Mouse (Mus musculus): ENCODE data around the gene Rrp15. TPM values are rescaled to one million over a fixed set of nuclear protein-coding genes. Genes with fewer than 3 reads are reported as not detected.

The Rrp15 gene
- polyA plus RNA-seq, 1 experiment from 2014 or later: 62.7 TPM

DNA sequence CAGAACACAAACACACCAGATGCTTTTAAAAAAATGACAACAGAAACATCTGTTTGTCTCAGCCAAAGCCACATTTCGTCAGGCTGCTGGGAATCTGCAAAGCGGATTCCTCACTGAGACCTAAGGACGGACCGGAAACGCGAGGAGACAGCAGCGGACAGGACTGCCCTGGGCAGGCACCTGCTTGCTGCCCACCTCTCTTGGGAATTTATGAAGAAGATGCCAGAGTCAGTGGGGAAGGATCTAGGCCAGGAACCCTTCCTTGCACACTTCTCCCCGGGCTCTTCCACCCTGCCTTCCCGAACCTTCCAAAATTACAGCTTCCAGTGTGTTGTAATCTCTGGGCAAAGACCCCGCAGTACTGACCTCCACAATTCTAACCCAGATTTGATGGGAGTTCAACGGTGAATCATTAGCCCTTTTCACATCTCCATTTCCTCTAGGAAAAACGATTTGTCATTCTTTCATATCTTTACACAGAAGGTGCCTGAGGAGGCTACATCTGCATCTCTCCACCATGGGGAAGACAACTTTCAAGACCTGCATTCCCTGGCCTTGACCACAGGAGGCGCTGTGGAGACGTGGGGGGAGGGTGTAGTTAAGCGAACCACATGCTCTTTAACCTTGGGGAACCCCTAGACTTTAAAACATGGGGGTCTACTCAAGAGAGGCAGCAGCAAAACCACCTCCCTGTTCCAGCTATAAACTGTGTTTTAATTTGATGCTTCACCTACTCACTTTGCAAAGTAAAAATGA, 50.4 kb downstream of the Rrp15 start:
- 70% methylated on average over 15 of the region's 15 CpGs for WGBS
- no peak overlapping the region for H3K4me3 ChIP-seq (replicated peaks)
- no peaks in the 10 kb centered on the region for H3K27me3 ChIP-seq
- no peak for ATAC-seq (ENCODE audit: insufficient number of reproducible peaks, low FRiP score, low TSS enrichment, low read depth)
- H3K36me3 ChIP-seq: no peaks in the 10 kb centered on the region
- no peak overlapping the region for H3K4me2 ChIP-seq (replicated peaks)
- H3K27ac ChIP-seq (replicated peaks): no peak overlapping the region
- H3K4me1 ChIP-seq: peaks cover 49% of the 10 kb centered on the region
- H3K9me3 ChIP-seq (replicated peaks): no peaks in the 10 kb centered on the region
- no peak overlapping the region for H3K9ac ChIP-seq

DNA sequence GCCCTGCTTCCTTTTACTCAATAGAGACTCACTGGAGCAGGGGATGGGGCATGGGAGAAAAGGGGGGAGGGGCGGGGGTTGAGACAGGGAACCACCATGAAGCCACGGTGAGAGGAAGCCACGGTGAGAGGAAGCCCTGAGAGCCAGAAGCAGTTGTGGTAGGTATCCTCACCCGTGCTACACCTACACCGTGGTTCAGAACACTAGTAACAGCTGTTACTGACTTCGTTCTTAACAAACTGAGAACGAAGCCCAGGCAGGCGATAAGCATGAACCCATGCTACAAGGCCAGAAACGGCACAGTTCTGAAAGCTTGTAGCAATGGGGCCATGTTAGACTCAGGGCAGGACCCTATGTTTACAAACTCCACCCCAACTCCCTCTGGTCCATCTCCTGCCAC, 52.9 kb downstream of the Rrp15 start:
- Histone ChIP-seq H3K4me2 (replicated peaks) (no peak overlapping the region), H3K27ac (replicated peaks) (peak overlapping the region; percentile 77), H3K4me3 (replicated peaks) (no peak overlapping the region), H3K9ac (no peak overlapping the region), H3K9me3 (replicated peaks) (no peaks in the 10 kb centered on the region), H3K36me3 (no peaks in the 10 kb centered on the region), H3K27me3 (no peaks in the 10 kb centered on the region), H3K4me1 (peaks cover 49% of the 10 kb centered on the region)
- 76% methylated on average over 9 of the region's 9 CpGs for WGBS
- no peak for ATAC-seq (ENCODE audit: insufficient number of reproducible peaks, low FRiP score, low TSS enrichment, low read depth)

DNA sequence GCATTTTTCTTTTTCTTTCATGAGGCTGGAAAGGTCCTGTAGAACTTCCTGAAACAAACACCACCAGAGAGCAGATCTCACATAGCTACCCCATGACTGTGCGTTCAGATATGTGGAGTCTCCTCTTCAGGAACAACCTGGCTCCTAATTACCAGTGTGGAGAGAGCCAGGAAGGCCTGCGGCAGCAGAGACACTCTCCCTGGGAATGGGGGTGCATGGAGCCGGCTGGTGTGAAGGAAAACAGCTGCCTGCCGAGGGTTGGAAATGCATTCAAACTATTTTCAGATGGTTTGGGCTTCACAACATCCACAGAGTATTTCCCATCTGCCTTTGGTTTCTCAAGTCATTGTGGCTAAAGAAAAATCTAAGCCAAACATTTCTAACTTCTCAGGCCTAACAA, 53.8 kb downstream of the Rrp15 start:
- H3K4me1 ChIP-seq: peaks cover 50% of the 10 kb centered on the region
- no peaks in the 10 kb centered on the region for H3K36me3 ChIP-seq
- H3K4me3 ChIP-seq (replicated peaks): no peak overlapping the region
- peak overlapping the region; percentile 77 for H3K27ac ChIP-seq (replicated peaks)
- no peaks in the 10 kb centered on the region for H3K27me3 ChIP-seq
- WGBS: 16% methylated on average over 4 of the region's 4 CpGs
- no peak overlapping the region for H3K9ac ChIP-seq
- no peaks in the 10 kb centered on the region for H3K9me3 ChIP-seq (replicated peaks)
- H3K4me2 ChIP-seq (replicated peaks): no peak overlapping the region
- 0 out of 2 replicates have a peak, but pooled peaks have one; percentile 58 for ATAC-seq (ENCODE audit: insufficient number of reproducible peaks, low FRiP score, low TSS enrichment, low read depth)

DNA sequence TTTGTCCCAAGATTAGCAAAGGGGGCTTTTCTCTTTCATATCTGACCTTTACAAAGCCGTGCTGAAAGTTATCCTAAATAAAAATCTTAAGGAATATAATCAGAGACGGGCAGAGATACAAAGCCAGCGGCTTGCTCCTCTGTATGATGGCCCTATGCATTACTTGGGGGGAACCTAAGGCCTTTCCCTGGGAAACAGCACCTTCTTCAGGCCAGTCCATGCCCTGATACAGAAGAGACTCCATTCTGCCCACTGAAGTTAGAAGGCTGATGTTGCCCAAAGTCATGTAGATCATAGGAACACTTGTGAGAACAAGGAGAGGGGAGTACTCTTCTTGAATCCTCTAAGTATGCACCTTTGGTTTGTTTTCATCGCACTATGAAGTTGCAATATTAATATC, 56.8 kb downstream of the Rrp15 start:
- Histone ChIP-seq H3K36me3 (no peaks in the 10 kb centered on the region), H3K27ac (replicated peaks) (no peak overlapping the region), H3K4me1 (peaks cover 46% of the 10 kb centered on the region), H3K9me3 (replicated peaks) (no peaks in the 10 kb centered on the region), H3K27me3 (no peaks in the 10 kb centered on the region), H3K4me2 (replicated peaks) (no peak overlapping the region), H3K4me3 (replicated peaks) (no peak overlapping the region), H3K9ac (no peak overlapping the region)
- no peak for ATAC-seq (ENCODE audit: insufficient number of reproducible peaks, low FRiP score, low TSS enrichment, low read depth)
- WGBS: 91% methylated on average over 4 of the region's 4 CpGs

DNA sequence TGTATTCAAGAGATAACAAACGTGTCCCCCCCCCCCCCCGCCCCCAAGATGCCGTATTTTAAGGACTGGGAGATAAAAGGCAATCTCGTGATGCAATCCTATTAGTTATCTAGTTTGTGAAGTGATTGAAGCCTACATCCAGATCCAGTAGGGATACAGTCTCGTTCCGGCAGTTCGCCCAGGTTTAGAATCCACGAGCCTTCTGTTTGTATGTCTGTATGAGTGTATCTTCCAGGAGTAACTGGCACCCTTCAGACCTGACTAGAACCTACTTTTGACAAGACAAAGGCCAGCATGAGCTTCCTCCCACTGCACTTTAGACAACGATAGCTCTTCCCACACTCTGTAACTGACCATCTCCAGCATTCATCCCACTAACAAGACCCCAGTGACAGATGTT, 57.5 kb downstream of the Rrp15 start:
- Histone ChIP-seq H3K4me1 (peaks cover 46% of the 10 kb centered on the region), H3K27ac (replicated peaks) (no peak overlapping the region), H3K4me2 (replicated peaks) (no peak overlapping the region), H3K36me3 (no peaks in the 10 kb centered on the region), H3K9ac (no peak overlapping the region), H3K4me3 (replicated peaks) (no peak overlapping the region), H3K9me3 (replicated peaks) (no peaks in the 10 kb centered on the region), H3K27me3 (no peaks in the 10 kb centered on the region)
- WGBS: 86% methylated on average over 9 of the region's 9 CpGs
- no peak for ATAC-seq (ENCODE audit: insufficient number of reproducible peaks, low FRiP score, low TSS enrichment, low read depth)

DNA sequence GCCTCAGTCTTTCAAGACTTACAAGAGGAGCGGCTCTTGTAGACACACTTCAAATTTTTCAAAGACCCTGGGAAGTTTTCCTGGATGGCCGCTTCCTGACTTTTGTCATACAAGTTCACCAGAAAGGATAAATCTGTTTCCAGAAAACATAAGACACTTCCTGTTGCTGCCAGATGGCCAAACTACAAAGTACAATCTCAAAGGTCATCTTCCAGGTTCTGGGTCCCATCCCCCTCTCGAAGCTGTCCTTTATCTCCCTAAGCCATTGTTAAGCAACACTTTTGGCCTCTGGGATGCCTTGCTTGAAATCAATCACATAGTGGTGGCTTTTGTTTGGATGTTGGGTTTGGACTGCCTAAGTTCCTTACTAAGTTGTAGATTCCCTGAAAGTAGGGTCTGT, 65.1 kb downstream of the Rrp15 start:
- Histone ChIP-seq H3K9ac (no peak overlapping the region), H3K9me3 (replicated peaks) (no peaks in the 10 kb centered on the region), H3K36me3 (peaks cover 3% of the 10 kb centered on the region; the same call in 1 of the 2 replicates), H3K4me3 (replicated peaks) (no peak overlapping the region), H3K4me1 (peaks cover 22% of the 10 kb centered on the region), H3K27me3 (no peaks in the 10 kb centered on the region), H3K27ac (replicated peaks) (no peak overlapping the region), H3K4me2 (replicated peaks) (no peak overlapping the region)
- WGBS: 91% methylated on average over 3 of the region's 3 CpGs
- ATAC-seq (ENCODE audit: insufficient number of reproducible peaks, low FRiP score, low TSS enrichment, low read depth): no peak

DNA sequence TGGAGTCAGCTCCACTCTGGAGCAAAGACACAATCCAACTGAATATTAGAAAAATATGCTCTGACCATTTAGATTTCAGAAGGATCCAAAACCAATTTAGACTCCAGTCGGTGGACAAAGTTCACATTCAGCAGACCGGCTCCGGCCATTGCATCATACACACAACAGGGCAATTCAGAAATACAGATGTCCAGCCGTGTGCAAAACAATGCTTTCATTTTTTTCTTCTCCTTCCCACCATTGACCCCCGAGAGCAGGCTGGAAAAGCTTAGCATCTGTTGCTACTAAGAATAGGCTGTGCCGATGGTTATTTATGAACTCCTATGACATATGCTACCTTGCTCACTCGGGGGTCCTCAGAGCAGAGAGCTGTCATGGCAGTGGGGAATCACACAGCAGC, 66.6 kb downstream of the Rrp15 start:
- H3K4me2 ChIP-seq (replicated peaks): no peak overlapping the region
- WGBS: 31% methylated on average over 7 of the region's 7 CpGs
- H3K9ac ChIP-seq: no peak overlapping the region
- peaks cover 3% of the 10 kb centered on the region; the same call in 1 of the 2 replicates for H3K36me3 ChIP-seq
- H3K27ac ChIP-seq (replicated peaks): peak overlapping the region; percentile 39; the same call in 1 of the 2 replicates
- no peaks in the 10 kb centered on the region for H3K27me3 ChIP-seq
- H3K4me3 ChIP-seq (replicated peaks): no peak overlapping the region
- H3K9me3 ChIP-seq (replicated peaks): no peaks in the 10 kb centered on the region
- H3K4me1 ChIP-seq: peaks cover 23% of the 10 kb centered on the region
- ATAC-seq (ENCODE audit: insufficient number of reproducible peaks, low FRiP score, low TSS enrichment, low read depth): no peak

DNA sequence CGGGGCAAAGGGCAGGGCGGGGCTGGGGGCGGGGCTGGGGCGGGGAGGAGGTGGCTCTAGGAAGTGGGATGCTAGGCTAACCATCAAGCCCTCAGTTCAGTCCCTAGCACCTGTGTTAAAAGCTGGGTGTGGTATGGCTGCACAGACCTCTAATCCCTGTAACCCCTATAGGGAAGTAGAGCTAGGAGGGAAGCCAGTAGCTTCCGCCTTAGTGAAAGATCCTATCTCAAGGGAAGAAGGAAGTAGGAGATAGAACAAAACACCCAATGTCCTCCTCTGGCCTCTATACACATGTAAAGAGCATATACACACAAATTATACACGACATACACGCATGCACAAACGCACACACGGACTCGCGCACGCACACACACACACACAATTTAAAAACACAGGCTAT, 71.5 kb downstream of the Rrp15 start:
- H3K27ac ChIP-seq (replicated peaks): no peak overlapping the region
- no peak overlapping the region for H3K4me2 ChIP-seq (replicated peaks)
- H3K4me1 ChIP-seq: peaks cover 41% of the 10 kb centered on the region
- no peaks in the 10 kb centered on the region for H3K9me3 ChIP-seq (replicated peaks)
- 79% methylated on average over 12 of the region's 12 CpGs for WGBS
- H3K9ac ChIP-seq: no peak overlapping the region
- H3K36me3 ChIP-seq: no peaks in the 10 kb centered on the region
- ATAC-seq (ENCODE audit: insufficient number of reproducible peaks, low FRiP score, low TSS enrichment, low read depth): no peak
- no peaks in the 10 kb centered on the region for H3K27me3 ChIP-seq
- H3K4me3 ChIP-seq (replicated peaks): no peak overlapping the region

DNA sequence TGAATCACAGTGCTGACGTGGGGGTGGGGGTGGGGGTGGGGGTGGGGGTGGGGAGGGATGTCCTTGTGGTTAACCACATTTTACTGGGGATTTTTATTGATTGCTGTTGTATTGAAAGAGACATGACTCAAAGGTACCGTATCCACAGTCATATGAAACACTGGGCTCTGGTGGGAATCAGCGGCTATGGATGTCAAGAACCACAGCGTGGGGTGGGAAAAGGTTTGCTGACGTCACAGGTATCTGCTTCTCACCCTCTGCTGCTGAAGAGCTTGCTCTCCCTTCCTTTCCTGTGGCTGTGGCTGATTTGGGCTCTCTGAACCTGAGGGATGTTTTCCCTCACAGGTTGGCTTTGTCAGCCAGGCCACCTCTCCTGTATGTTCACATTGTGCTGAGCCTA, 73.0 kb downstream of the Rrp15 start:
- Histone ChIP-seq H3K36me3 (no peaks in the 10 kb centered on the region), H3K27ac (replicated peaks) (no peak overlapping the region), H3K27me3 (no peaks in the 10 kb centered on the region), H3K4me1 (peaks cover 32% of the 10 kb centered on the region), H3K9me3 (replicated peaks) (no peaks in the 10 kb centered on the region), H3K4me3 (replicated peaks) (no peak overlapping the region), H3K4me2 (replicated peaks) (no peak overlapping the region), H3K9ac (no peak overlapping the region)
- ATAC-seq (ENCODE audit: insufficient number of reproducible peaks, low FRiP score, low TSS enrichment, low read depth): no peak
- WGBS: 41% methylated on average over 5 of the region's 5 CpGs

DNA sequence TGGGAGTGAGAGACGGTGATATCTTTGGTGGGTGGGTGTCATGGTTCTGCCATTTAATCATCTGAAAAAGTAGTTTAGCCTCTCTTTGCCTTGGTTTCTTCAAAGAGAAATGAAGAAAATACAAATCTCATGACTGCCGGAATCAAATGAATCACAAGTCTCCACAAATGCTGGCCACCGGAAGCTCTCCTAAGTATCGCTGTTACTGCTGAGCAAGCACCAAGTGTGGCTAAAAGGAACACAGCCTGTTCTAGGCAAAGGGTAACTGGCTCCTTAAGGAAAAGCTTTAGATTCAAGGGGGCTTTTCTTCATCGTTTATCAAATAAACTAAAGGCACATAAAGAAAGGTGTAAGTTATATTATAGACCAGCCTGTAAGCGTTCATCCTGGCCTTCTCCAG, 73.9 kb downstream of the Rrp15 start:
- H3K4me1 ChIP-seq: peaks cover 29% of the 10 kb centered on the region
- whole genome bisulfite sequencing: 73% methylated on average over 6 of the region's 6 CpGs

DNA sequence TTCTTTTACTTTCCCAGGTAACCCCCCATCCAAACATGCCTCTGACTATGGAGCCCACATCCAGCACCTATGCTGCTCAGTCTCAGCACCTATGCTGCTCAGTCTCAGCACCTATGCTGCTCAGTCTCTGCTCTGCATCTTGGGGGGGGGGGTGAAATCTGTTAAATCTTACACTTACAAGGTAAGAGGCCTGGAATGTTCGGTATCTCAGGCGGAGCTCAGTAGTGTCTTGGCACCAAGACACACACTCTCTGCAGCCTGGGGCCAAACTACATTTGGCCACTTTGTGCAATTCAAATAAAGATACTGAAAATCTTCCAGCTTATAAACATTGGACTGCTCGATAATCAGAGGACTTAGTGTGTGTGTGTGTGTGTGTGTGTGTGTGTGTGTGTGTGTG, 74.5 kb downstream of the Rrp15 start:
- no peaks in the 10 kb centered on the region for H3K9me3 ChIP-seq (replicated peaks)
- H3K27ac ChIP-seq (replicated peaks): no peak overlapping the region
- no peak; the same call in 1 of the 2 replicates for ATAC-seq (ENCODE audit: insufficient number of reproducible peaks, low FRiP score, low TSS enrichment, low read depth)
- H3K4me2 ChIP-seq (replicated peaks): no peak overlapping the region
- H3K36me3 ChIP-seq: no peaks in the 10 kb centered on the region
- no peak overlapping the region for H3K9ac ChIP-seq
- 56% methylated on average over 3 of the region's 3 CpGs for WGBS
- H3K4me1 ChIP-seq: peaks cover 29% of the 10 kb centered on the region
- H3K27me3 ChIP-seq: no peaks in the 10 kb centered on the region
- no peak overlapping the region for H3K4me3 ChIP-seq (replicated peaks)

More for the DNA sequence above, 73.9 kb downstream of the Rrp15 start:
- Histone ChIP-seq H3K4me2 (replicated peaks) (no peak overlapping the region), H3K27me3 (no peaks in the 10 kb centered on the region), H3K4me3 (replicated peaks) (no peak overlapping the region), H3K9ac (no peak overlapping the region), H3K27ac (replicated peaks) (no peak overlapping the region), H3K9me3 (replicated peaks) (no peaks in the 10 kb centered on the region), H3K36me3 (no peaks in the 10 kb centered on the region)
- ATAC-seq (ENCODE audit: insufficient number of reproducible peaks, low FRiP score, low TSS enrichment, low read depth): no peak

DNA sequence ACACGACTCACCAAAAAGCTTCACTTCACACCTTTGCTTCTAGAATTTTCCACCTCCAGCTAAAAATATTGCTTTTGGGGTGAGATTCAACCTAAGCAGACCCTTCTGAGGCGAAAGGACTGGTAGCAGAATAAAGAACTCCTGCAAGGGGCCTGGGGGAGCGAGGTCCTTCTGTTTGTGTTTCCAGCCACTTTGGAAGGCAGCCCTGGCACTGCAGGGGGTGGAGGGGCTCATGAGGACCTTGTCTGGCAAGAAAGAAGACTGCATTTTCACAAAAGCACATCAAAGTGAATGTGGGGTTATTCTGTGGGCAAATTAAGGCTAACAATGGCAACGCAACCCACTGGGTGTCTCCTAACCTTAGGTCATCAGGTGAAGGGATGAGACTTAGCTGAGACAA, 76.0 kb downstream of the Rrp15 start:
- no peak overlapping the region for H3K4me2 ChIP-seq (replicated peaks)
- no peak overlapping the region for H3K4me3 ChIP-seq (replicated peaks)
- H3K27me3 ChIP-seq: no peaks in the 10 kb centered on the region
- H3K27ac ChIP-seq (replicated peaks): no peak overlapping the region
- no peak for ATAC-seq (ENCODE audit: insufficient number of reproducible peaks, low FRiP score, low TSS enrichment, low read depth)
- WGBS: 74% methylated on average over 4 of the region's 4 CpGs
- no peaks in the 10 kb centered on the region for H3K36me3 ChIP-seq
- H3K9me3 ChIP-seq (replicated peaks): no peaks in the 10 kb centered on the region
- H3K4me1 ChIP-seq: peaks cover 26% of the 10 kb centered on the region
- H3K9ac ChIP-seq: no peak overlapping the region

Measured in embryonic facial prominence, embryonic 15.5 days (tissue).